Mouse (Mus musculus) kidney, postnatal 0 days (tissue): ENCODE data around the gene Npr1. TPM values are rescaled to one million over a fixed set of nuclear protein-coding genes. Genes with fewer than 3 reads are reported as not detected.
A peak's percentile ranks its signal among the peaks of the same experiment; 100 is the strongest.

Experiments
- ATAC-seq: fragments of 200-750 bp; cut with Nextera tagmentation; replicated peaks from 2 replicates; pipeline ENCODE4 v1.8.0; 2017; ENCODE audit warnings: low read depth, moderate number of reproducible peaks, moderate TSS enrichment, moderate library complexity; ENCODE audit not compliant: low FRiP score
- DNase-seq: peaks from one replicate; pipeline ENCODE4 v3.0.0-alpha.2; 2016; ENCODE audit warnings: low spot score
- H3K27ac ChIP-seq: fragments of 300-500 bp; sonication (generic); 2 replicates; pipeline ENCODE4 v1.5.1; 2014; ENCODE audit warnings: mild to moderate bottlenecking
- H3K27me3 ChIP-seq: fragments of 300-500 bp; sonication (generic); 2 replicates; pipeline ENCODE4 v1.6.1; 2014; ENCODE audit warnings: low read length, mixed read lengths; ENCODE audit not compliant: insufficient read depth
- H3K36me3 ChIP-seq: fragments of 300-500 bp; sonication (generic); 2 replicates; pipeline ENCODE4 v1.6.1; 2014; ENCODE audit warnings: low read length, mixed read lengths; ENCODE audit not compliant: insufficient read depth
- H3K4me1 ChIP-seq: fragments of 300-500 bp; sonication (generic); replicated peaks from 2 replicates; pipeline ENCODE4 v1.6.1; 2014; ENCODE audit warnings: antibody characterized with exemption, low read length, mixed read lengths; ENCODE audit not compliant: insufficient read depth
- H3K4me2 ChIP-seq: fragments of 300-500 bp; sonication (generic); 2 replicates; pipeline ENCODE4 v1.6.1; 2014; ENCODE audit warnings: mild to moderate bottlenecking, low read length, moderate library complexity, mixed read lengths
- H3K4me3 ChIP-seq: fragments of 300-500 bp; sonication (generic); replicated peaks from 2 replicates; pipeline ENCODE4 v1.5.1; 2014; ENCODE audit warnings: low read depth, low read length
- H3K9ac ChIP-seq: fragments of 300-500 bp; sonication (generic); 2 replicates; pipeline ENCODE4 v1.6.1; 2014; ENCODE audit warnings: low read depth, low read length
- H3K9me3 ChIP-seq: fragments of 300-500 bp; sonication (generic); replicated peaks from 2 replicates; pipeline ENCODE4 v1.6.1; 2016; ENCODE audit warnings: low read length, inconsistent platforms, mixed read lengths
- CTCF ChIP-seq: IDR thresholded peaks from 2 replicates; pipeline ENCODE4 v1.5.1; 2016; ENCODE audit warnings: antibody characterized with exemption, low read depth, mild to moderate bottlenecking, moderate library complexity
- WGBS: fragments of 180-500 bp; shearing (Covaris S2); extraction: QIAGEN DNeasy Blood & Tissue Kit; methylation state at CpG from one replicate; pipeline ENCODE4 v1.1.7; 2014; 5-methylcytosine and 5-hydroxymethylcytosine counted together
- polyA plus RNA-seq: library from polyadenylated mRNA; unstranded; fragments of >200 nt; fragmentation: Nextera tagmentation; extraction: Ambion mirVana; gene quantifications from 2 replicates; pipeline ENCODE4 v1.2.1, GENCODE M21; 2015

Gene Npr1
- 16.7 and 17.1 TPM in 2 replicates for polyA plus RNA-seq

DNA sequence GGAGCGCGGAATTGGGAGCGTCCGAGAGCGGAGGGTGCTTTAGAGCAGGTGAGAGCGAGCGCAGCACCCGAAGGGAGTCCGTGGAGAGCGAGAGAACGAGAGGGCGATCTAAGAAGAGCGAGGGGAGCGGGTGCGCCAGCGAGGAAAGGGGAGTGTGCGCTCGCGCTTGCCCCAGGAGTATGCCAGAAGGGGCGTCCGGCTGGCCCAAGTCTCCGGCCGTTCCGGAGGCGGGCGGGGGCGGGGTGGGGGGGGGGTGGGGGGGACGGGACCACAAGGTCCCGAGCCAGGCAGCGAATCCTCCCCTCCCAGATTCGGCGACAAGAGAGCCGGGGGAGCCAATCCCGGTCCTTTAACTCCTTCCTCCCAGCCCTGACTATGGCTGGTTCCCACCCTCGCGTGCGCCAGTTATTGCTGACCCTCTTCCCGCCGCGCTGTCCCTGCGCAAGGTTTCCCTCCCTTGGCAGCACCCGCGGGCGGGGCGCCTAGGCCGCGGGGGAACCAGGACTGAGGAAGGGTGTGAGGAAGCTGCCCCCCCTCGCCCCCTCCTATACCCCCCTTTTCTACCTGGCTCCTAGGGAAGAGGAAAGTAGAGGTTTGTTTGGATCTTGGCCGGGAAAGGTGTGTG lies at the start of gene Npr1:
Npr1 (minus strand) TSS at position 181 of the 625 bp plus-strand sequence.
- H3K27me3 ChIP-seq: no peaks in the 10 kb centered on the region

DNA sequence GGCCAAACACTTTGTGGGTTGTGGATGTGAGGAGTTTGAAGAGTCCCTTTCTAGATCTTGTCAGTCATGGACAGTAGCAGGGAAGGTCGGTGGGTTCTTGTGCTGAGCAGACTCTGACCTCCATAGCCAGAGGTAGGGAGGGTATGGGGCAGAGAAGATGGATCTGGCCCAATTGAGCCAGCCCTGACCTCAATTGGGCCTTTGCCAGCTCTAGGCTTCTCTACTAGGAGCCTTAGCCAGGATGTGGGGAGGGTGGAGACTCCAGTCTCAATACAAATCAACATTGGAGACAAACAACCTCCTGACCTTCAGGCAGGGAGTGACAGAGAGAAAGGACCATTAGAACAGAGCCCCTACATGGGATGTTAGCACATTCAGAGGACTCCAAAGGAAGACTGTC lies 49.6 kb upstream of the Npr1 start:
- peak overlapping the region; percentile 84 for H3K4me2 ChIP-seq

More for the DNA sequence above, at the start of gene Npr1:
- Histone ChIP-seq H3K9me3 (no peaks in the 10 kb centered on the region), H3K9ac (peak within 1 kb of the TSS; percentile 66), H3K27ac (peak within 1 kb of the TSS; percentile 57), H3K4me2 (peak within 1 kb of the TSS; percentile 96), H3K4me3 (peak within 1 kb of the TSS; percentile 46), H3K4me1 (0 out of 2 replicates have a peak, but pooled peaks cover 3% of the 10 kb centered on the region), H3K36me3 (no peaks in the 10 kb centered on the region)
- WGBS: under 1% methylated on average over 33 of the region's 49 CpGs
- DNase-seq (peak; percentile 64), ATAC-seq (peak; percentile 55)
- TF ChIP-seq CTCF: no peak

DNA sequence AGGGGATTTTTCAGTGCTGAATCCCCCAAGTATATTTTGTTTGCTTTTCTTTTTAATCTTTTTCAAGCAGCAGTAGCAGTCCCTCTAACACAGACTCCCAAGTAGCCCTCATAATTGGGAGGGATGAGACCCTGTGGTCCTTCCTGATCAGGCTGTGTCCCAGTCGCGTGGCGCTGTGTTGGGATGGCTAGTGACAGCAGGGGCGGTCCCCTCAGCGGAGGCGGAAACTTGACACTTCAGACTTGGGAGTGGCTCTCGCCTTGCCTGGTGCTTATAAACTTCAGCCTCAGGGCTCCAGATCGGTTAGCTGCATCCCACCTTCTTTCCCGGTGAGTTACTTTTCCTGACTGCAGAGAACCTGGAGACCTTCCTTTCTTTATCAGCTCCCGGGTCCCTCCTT lies 49.0 kb upstream of the Npr1 start:
- WGBS: under 1% methylated on average over 10 of the region's 10 CpGs

More for the DNA sequence above, 49.6 kb upstream of the Npr1 start:
- H3K4me1 ChIP-seq: peaks cover 16% of the 10 kb centered on the region
- H3K9ac ChIP-seq: peak overlapping the region; percentile 58
- H3K27me3 ChIP-seq: no peaks in the 10 kb centered on the region
- 36% methylated on average over 1 of the region's 1 CpGs for WGBS
- ATAC-seq (no peak), DNase-seq (peak; percentile 21)
- no peak for TF ChIP-seq CTCF
- H3K36me3 ChIP-seq: no peaks in the 10 kb centered on the region
- H3K27ac ChIP-seq: peak overlapping the region; percentile 81
- peak overlapping the region; percentile 46 for H3K4me3 ChIP-seq
- H3K9me3 ChIP-seq: no peaks in the 10 kb centered on the region

DNA sequence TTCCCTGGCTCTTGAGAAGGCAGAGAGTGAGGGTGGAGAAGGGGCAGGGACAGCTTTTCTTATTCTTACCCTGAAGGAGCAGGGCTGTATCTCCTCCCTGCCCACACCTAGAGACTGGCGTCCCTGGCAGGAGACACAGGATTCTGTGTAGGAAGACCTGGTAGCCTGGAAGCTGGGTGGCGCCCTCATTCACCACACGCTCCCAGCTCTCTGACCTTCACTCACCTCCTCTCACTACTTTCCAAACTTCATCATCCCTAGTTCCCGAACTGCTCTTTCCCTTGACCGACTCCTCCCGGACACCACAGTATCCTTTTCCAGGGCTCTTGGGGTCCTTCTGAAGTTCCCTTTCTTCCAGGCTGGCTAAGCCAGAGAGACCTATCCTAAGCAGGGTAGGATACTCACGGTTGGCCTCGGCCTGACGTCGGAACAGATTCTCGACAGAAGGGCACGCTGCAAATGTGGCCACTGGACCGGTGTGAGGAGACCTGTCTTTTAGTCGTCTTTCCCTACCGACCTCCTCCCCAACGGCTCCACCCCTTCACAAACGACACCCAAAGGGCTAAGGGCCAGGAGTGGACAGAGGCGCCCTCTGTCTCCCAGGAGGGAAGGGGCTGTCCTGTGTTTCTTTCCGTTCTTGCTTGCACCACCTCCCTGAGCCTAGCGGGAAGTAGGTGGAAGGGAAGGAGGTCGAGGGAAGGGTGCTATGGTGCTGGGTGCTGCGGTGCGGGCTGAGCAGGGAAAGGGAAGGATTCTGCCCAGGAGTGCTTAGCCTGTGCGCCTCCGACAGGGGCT lies 48.3 kb upstream of the Npr1 start, which contains the start of the genes S100a1 and S100a13:
S100a1 (minus strand) TSS at position 597 of the 795 bp plus-strand sequence.
S100a13 (plus strand) TSS at position 640 of the 795 bp plus-strand sequence.
- Histone ChIP-seq H3K9ac (peak within 1 kb of the TSS; percentile 58), H3K4me3 (peak within 1 kb of the TSS; percentile 46), H3K4me1 (peaks cover 16% of the 10 kb centered on the region), H3K36me3 (no peaks in the 10 kb centered on the region), H3K4me2 (peak within 1 kb of the TSS; percentile 84), H3K27ac (peak within 1 kb of the TSS; percentile 81), H3K27me3 (no peaks in the 10 kb centered on the region), H3K9me3 (no peaks in the 10 kb centered on the region)
- DNase-seq (peak; percentile 82), ATAC-seq (peak; percentile 65)
- TF ChIP-seq CTCF: peak; percentile 61; the same call in 1 of the 2 replicates
- WGBS: 3% methylated on average over 25 of the region's 25 CpGs

More for the DNA sequence above, 49.0 kb upstream of the Npr1 start:
- H3K27me3 ChIP-seq: no peaks in the 10 kb centered on the region
- no peaks in the 10 kb centered on the region for H3K9me3 ChIP-seq
- ATAC-seq (peak; percentile 73), DNase-seq (peak; percentile 88)
- peak overlapping the region; percentile 58 for H3K9ac ChIP-seq
- H3K36me3 ChIP-seq: no peaks in the 10 kb centered on the region
- TF ChIP-seq CTCF: no peak
- H3K4me2 ChIP-seq: peak overlapping the region; percentile 84
- peaks cover 16% of the 10 kb centered on the region for H3K4me1 ChIP-seq
- peak overlapping the region; percentile 46 for H3K4me3 ChIP-seq
- H3K27ac ChIP-seq: peak overlapping the region; percentile 81

DNA sequence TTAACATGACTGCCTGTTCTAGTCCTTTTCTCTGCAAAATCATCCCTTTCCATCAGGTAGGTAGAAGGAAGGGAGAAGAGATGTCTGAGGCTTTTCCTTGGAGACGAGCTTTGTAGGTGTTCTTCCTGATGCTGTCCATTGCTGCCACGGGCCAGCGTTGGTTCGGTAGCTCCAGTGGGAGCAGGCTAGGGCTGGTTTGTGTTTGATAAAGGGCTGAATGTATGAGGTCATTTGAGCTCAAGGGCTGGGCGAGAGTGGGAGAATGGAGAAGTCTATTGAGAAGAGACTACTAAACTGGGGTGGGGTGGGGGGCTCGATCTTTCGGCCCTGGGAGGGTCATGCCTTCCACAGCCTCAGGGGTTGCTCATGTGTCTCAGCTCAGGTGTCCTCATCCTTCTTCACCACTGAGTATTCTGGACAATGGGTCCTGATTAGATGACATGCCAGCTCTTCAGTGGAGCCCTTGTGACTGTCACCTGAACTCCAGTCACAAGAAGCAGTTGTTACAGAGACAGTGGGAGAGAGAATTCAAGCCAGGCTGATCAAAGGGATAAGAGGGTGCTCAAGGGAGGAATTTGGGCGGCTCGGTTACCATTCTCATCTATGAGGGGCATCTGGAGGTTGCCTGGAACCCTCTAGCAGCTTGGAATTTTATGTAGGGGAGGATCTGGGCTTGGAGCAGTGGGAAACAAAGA lies 47.4 kb upstream of the Npr1 start:
- DNase-seq: peak; percentile 27
- WGBS: 57% methylated on average over 9 of the region's 9 CpGs
- H3K9me3 ChIP-seq: no peaks in the 10 kb centered on the region
- H3K27ac ChIP-seq: peak overlapping the region; percentile 81
- H3K27me3 ChIP-seq: no peaks in the 10 kb centered on the region
- H3K4me2 ChIP-seq: peak overlapping the region; percentile 84
- 0 out of 2 replicates have a peak overlapping the region, but pooled peaks have one; percentile 58 for H3K9ac ChIP-seq
- TF ChIP-seq CTCF: no peak
- peak overlapping the region; percentile 46; the same call in 1 of the 2 replicates for H3K4me3 ChIP-seq
- H3K36me3 ChIP-seq: no peaks in the 10 kb centered on the region
- peaks cover 16% of the 10 kb centered on the region for H3K4me1 ChIP-seq
- no peak for ATAC-seq

DNA sequence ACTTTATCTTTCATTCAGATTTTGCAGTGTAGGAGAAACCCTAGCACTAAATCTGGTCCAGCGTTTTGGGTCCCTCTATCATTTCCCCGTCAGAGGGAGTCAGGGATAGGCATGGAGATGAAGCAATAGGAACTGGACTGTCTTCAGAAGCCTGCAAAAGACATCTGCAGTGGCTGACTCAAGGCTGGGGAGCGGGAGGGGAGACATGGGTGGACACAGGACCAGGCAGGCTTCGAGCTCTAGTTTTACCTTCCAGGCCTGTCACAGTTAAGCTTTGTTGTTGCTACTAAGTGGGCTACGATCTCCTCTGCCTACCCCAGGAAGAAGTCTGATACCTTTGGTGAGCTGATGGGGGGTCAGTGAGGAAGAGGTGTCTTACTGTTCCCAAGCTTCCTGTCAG lies 46.6 kb upstream of the Npr1 start:
- H3K4me3 ChIP-seq: no peak overlapping the region
- no peak for DNase-seq
- H3K4me1 ChIP-seq: peaks cover 16% of the 10 kb centered on the region
- no peak for ATAC-seq
- no peak overlapping the region for H3K9ac ChIP-seq
- H3K27me3 ChIP-seq: no peaks in the 10 kb centered on the region
- TF ChIP-seq CTCF: no peak
- H3K27ac ChIP-seq: no peak overlapping the region
- WGBS: 77% methylated on average over 5 of the region's 5 CpGs
- no peak overlapping the region for H3K4me2 ChIP-seq
- H3K9me3 ChIP-seq: no peaks in the 10 kb centered on the region
- no peaks in the 10 kb centered on the region for H3K36me3 ChIP-seq
